Mouse (Mus musculus) neutrophil, adult 5-6 weeks (primary cell): ENCODE measurements at regions not wholly inside any gene's neighbourhood (a gene's known extent, or its start where the extent isn't known, plus 50 kb on each side); places are given as distances from the start of the nearest gene placed in this dataset.

Source experiments
- ATAC-seq: fragments of 151-379, 151-347 bp; 2 replicates; pipeline ENCODE4 v1.8.0; 2017; ENCODE audit warnings: mild to moderate bottlenecking, moderate TSS enrichment; ENCODE audit not compliant: insufficient number of reproducible peaks, poor library complexity, low FRiP score, severe bottlenecking; ENCODE audit errors: extremely low read depth

DNA sequence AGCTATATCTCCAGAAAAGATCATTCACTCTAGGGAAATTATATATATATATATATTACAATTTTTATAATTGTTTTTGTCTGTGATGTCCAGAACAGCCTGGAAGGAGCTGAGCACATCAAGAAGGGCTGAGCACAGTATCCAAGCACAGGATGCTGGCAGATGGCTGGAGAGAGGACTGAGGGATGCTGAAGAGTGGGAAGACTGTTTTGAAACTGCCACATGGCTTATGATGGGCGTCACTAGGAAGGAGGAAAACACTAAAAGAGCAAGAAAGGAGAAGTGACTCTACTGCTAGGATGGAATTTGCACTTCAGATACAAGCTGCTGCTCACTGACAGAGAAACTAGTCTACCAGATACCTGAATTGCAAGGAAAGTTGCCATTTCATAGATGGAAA lies 50.4 kb upstream of the Atg10 start:
- no peak for ATAC-seq

DNA sequence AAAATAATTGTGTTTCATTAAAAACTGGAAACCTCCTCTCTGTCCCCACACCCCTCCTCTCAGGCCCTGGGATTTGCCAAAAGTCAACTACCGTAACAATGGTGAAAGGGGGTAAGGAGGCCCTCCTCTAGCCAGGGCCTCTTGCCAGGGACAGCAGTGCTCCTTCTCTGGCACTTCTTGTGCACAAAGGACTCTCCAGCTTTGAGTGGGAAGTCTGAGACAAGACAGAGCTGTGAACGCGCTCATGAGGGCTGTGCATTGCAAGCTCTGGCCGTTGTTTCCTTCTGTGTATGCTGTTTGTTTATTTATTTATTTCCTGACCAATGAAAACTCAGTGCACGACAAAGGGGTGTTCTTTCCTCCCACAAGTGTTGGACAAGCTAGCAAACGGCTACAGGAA lies 50.8 kb upstream of the Atg10 start:
- no peak for ATAC-seq

DNA sequence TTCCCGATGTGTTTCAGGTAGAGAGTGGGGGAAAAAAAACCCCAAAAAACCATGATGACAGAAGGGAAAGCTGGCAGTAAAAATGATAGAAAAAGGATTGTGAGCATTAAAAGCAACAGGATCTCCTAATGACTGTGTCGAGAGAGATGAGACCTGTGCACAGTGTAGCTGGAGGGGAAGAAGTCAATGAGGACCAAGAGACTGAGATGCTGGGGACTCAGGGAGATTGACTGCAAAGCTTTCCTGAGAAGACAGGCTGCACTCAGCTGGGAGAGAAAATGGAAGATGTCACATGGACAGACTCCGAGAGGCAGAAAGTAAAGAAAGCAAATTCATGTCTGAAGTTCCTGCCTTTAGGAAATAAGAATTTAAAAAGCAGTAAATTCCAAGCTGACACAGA lies 55.7 kb upstream of the Atg10 start:
- no peak for ATAC-seq

DNA sequence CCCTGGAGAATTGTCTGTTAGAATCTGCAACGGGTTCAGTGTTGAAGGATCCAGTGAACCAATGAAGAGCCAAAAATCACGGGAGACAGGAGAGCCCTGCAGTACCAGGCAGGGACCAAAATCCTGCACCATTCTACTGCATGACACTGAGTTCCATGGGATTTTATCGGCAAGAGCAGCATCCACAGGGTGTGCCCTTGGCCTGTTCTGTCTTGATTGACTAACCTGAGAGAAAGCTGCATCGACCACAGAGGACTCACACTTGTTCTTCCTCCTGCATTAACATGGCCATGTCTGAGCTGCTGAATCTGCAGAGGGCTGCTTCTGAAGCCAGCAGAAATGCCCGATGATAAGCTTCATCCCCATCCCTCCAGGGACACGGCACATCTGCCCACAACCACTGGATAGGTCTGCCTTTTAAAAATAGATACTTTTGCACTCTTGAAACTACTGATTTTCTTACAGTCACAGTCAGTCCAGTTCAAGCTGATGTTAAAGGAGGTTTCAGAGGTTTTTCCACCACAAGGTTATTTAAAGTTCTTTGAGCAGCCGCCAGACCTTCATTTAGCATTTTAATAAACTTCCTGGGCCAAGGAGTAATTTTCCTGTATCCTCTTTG lies 71.9 kb upstream of the Atg10 start:
- no peak for ATAC-seq

DNA sequence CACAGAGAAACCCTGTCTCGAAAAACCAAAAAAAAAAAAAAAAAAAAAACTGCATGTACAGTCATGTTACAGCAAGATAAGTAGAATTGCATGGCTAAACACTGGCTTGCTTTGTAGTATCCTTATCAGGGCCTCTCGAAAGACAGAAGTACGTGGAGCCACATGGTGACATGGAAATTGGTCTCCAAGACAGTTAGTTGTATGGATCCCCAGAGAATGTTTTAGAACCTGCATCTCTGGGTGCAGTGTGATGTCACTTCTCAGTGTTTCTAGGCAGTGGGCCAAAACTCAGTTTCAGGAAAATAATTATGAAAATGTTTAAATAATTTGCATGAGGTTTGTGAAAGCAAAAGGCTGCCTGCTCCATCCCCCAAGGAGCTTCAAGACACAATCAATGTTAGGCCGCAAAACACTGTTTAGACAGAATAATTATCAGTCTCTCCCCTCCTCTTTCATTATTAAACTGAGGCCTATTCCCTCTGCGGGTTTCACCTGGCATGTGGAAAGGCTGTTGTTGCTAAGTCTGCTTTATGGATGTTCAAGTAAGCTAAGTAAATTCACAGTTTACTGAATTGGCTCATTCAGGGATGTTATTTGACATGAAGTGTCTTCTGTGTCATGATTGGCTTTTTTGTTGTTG lies 72.9 kb upstream of the Atg10 start:
- ATAC-seq, result no peak

DNA sequence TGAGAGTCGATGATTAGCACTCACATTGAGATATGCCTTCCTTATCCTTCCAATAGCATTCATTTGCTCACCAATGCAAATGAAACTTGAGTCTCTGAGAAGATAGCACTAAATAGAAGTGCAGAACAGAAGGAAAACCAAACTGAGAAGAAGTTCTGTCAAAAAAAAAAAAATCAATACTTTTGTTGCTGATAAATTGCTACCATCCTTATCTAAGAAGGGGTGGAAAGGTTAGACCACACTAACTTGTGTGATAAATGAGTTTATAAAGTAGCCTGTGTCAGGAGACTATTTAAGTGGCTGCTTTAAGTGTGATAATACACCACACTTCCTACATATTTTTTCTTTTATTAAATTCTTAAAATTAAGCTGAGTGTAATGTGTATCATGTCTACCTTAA lies 78.1 kb upstream of the Atg10 start:
- no peak for ATAC-seq

DNA sequence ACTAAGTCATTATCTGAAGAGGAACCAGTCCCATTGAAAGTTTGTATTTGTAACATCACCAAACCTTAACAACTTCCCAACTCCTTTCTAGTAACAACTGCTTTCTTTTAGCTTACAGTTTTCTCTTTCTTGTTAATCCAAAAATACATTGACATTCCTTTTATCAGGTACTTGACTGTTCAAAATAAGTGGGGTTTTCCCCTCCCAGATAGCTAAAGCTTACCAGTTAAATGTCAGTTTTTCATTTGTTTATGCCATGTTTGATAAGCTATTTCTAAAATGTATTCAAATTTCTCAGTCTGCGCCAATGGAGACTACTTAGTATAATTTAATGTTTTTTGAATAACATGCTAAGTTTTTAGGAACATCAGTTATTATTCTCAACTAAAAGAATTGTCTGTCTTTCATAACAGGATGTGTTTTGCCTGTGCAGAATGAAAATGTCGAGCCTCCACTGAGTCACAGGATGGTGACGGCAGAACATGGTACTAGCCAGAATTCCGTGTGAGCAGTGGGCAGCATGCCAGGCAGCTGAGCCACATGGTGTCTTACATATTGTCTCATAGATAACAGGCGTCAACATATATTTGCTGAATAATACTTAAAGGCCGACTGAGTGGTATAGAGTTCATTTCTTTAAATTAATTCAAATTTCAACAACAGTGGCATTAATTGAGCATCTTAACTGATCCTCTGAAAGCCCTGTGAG lies 82.1 kb upstream of the Atg10 start:
- ATAC-seq, result no peak

DNA sequence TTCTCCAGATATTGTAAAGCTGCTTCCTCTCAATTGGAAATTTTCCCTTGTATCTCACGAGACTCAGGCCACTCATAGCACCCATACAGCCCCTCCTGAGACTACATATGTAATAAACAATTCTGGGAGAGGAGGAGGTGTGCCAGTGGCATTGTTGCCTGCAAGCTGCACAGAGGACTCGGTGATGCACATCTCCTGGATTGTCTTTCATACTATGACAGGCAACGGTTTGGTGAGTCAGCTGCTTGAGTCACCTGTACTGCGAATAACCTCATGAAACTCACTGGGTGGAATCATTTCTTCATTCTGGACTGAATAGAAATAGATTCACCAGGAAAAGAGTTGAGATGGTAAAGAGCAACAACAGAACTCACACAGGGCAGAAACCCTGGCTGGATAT lies 82.8 kb upstream of the Atg10 start:
- no peak for ATAC-seq

DNA sequence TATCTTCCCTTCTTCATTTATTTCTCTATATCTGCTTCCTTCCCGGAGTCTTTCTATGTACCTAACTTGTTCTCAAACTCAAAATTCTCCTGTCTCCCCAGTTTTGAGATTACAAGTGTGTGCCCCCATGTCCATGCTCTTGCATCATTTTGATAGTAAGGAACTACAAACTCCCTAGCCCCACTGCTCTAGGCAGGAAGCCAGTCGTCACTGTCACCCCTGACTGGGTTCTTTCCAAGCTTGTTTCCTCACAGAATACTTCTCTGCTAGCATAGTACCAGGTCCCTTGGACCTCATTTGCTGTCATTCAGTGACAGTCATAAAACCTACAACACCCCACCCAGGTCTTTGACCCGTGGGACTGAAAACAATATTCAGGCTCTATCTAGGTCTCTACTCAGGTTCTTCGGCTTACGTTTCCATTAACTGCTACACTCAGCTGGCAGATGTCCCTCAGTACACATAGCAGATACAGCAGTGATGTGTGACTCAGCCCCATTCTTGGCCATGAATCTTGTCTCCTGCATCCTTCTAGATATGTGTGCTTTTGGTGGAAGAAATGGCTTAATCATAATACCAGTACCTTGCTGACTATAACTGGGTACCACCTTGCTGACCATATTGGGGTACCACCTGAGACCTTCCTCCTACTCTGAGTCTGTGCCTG lies 89.3 kb upstream of the Atg10 start:
- no peak for ATAC-seq

DNA sequence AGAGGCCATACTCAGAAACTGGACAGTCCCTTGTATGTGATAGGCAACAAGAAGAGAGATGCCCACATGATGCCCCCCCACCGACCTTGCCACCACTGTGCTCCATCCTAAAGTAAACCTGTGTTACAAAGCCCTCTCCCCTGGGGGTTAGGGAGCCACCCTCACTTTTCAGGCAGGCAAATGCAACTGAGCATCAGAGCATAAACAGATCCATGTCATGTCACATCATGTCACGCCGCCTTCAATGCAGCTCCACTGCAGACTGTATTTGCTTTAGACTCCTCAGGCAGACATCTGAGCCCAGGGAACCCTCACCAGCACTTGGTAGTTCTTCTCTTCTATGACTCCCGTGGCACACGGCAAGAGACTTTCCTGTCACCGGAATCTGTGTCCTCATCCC lies 98.6 kb upstream of the Atg10 start:
- no peak for ATAC-seq

DNA sequence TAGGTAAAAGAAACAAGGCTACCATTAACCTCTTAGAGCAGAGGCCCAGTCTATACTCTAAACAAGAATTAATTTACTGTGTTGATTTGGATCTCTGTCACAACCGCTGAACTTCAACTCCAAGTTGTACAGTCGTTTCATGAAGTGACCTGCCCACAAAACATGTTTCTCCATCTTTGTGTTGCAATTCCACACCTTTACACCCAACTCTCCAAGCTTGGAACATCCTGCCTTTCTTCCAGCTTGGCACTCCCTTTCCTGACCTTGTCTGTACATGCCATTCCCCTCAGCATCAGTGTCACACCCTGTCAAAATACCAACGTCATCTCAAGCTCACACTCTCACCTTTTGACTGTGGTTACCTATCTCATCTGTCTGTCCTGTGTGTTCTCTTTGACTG lies 103.1 kb upstream of the Atg10 start:
- ATAC-seq, result no peak

DNA sequence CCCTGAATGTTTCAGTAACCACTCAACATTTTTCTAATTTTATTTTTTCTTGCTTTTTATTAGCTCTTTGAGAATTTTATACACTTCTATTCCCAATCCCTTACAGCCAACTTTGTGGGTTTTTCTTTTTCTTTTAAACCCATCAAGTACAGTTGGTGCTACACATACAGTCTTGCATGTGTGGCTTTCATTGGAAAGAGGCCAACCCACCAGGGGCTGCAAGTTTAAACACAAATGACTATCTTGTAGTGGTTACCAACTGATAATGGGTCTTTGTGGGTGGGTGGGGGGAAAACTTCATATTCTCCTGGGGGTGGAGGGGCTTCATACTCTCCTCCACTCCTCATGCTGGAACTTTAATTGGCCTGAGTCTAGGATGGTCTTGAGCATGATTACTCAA lies 110.5 kb upstream of the Atg10 start:
- no peak for ATAC-seq

DNA sequence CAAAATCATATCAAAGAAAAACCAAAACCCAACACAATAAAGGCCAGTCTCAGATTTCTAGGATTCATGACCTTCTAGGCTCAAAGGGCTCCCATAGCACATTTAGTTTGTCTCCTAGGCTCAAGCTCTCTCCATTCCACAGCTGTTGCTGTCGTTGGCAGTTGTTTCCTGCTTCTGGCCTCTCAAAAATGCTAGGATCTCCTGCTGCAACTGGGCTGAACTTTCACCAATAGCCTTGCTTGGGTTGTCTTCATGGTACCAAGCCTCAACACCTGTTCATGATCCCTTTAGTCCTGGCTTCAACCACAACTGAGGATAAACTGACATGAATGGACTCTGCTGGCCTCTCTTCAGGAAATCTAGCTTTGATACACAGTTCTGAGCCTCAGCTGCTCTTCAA lies 115.9 kb upstream of the Ssbp2 start:
- ATAC-seq, result no peak

DNA sequence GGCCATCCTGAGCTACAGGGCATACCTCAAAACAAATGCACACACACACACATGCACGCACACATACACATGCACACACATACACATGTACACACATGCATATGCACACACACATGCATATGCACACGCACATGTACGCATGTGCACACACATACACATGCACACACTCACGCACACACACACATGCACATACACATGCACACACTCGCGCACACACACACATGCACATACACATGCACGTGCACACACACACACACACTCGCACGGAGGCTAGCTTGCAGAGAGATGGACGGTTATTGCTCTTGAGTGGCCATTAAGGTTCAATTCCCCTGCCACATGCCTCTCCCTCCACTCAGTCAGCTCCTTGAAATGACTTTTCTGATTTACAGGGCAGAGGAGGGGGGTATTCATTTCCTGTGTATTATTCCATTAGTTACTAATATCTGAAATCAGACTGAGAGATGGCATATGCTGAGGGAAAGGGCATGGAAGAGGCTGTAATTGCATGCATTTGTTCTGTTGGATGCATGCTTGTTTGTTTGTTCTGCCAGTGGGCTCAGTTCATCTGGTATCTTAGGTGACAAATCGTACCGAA lies 111.5 kb upstream of the Ssbp2 start:
- no peak for ATAC-seq

DNA sequence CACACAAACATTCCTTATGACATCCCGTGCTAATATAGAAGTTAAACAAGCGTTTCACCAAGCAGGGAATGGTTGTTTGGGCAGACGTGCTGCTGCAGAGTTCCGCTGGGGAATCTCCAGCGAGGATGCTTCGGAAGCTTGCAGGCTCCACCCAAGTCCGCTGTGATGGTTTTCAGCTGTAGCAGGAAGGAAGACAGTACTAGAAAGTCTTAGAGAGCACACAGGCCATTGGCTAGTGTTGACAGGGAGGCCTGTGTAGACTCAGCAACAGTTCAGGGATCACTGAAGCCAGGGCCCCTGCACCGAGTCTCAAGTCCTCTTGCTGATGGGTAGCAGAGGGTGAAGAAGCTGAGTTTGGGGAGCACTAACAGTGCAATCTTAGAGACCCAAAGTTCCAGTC lies 107.8 kb upstream of the Ssbp2 start:
- no peak for ATAC-seq

DNA sequence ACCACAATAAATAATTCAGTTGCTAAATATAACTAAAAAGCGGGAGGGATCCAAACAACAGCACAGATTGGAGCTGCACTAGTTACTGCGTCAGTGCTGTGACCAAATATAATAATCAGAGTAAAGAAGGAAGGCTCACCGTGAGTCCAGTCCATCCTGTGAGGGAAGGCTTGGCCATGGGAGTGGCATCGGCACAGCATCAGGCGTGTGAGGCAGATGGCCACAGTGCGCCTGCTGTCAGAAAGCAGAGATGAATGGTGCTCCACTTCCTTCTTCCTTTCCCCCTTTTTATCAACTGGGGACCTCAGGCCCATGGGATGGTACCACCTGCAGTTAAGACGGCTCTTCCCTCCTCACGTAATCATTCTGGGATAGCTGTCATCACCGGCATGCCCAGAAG lies 103.6 kb upstream of the Ssbp2 start:
- ATAC-seq, result no peak

DNA sequence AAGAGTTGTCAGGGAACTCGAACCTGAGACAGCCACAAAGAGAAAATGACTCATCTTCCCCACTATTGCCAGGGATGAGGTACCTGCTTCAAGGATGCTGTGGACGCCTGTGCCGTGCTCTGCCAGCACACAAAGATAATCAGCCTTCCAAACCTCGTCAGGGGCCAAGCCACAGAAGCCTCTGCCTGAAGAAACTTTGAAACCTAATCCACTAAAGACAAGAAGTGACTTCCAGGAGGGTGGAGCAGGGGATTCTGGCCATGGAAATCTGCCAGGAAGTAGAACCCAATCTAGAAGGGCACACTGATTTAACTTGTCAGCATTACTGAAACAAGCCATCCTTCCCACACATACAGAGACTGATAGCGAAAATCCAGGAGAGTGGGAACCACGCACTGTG lies 100.0 kb upstream of the Ssbp2 start:
- no peak for ATAC-seq

DNA sequence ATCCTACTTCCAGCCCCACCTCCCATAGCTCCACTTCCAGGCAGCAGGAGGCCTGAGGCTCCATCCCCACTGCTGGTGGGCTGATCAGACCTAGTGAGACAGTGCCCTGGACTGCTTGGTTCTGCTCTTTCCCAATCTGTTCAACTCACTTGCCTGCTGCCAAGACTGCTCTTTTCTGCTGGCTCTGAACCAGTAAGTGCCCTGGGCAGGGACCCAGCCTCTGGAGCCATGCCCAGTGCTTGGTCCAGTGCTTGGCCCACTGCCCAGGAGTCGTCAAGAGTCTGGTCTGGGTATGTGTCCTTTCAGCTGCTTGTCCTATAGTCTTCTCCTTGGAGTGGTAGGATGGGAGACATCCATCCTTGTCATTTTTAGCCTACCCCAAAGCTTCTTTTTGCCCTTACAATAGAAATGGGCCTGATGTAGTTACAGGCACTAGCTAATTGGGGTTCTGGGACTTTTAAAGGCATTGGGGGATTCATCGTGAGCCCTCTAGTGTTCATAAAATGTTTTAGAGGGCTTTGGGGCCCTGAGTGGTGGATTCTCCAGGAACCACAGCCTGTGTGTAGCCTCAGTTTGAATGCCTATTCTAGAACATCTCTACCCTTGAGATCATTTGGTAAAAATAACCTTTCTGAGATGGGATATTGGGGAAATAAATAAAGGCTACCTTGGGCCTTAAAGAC lies 94.7 kb upstream of the Ssbp2 start:
- ATAC-seq, result no peak

DNA sequence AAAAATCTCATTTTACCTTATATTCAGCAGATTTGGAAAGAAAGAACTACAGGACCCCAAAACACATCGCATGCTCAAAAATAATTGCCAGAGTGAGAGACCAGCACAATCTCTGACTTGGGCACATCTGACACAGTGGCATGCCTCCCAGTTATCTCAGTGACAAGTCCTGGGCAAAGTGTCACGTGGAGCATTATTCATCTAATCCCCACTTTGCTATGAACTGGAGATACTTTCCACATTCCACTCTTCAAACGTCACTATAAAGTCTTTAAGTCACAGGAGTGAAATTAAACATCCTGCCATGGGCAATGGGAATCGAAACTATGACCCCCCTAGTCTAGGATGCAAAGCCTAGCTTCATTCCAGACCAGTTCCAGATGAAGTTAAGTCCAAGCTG lies 93.5 kb upstream of the Ssbp2 start:
- no peak for ATAC-seq
